Mouse (Mus musculus) right cerebral cortex, adult 18-20 months (tissue): ENCODE data around the gene Fam71b.

Experiments
- DNase-seq: peaks from one replicate; pipeline ENCODE4 v3.0.0; 2022; ENCODE audit warnings: mixed read lengths

The Fam71b gene

GRCm38 (mm10) chr11:46436760-46437458, 40.5 kb downstream of the Fam71b start, which contains the start of gene Med7:
Gene Med7 (plus strand): TSS chr11:46436925.
- peak; percentile 98 for DNase-seq

- no peak for DNase-seq
Measured at GRCm38 (mm10) chr11:46437459-46438000, 41.2 kb downstream of the Fam71b start.

- DNase-seq = no peak
Measured at GRCm38 (mm10) chr11:46439005-46439543, 42.7 kb downstream of the Fam71b start.

- no peak for DNase-seq
Measured at GRCm38 (mm10) chr11:46441774-46442173, 45.4 kb downstream of the Fam71b start.

- DNase-seq = no peak
Measured at GRCm38 (mm10) chr11:46443152-46443551, 46.8 kb downstream of the Fam71b start.

GRCm38 (mm10) chr11:46443979-46444378, 47.6 kb downstream of the Fam71b start:
- no peak for DNase-seq

GRCm38 (mm10) chr11:46446150-46446549, 49.8 kb downstream of the Fam71b start:
- no peak for DNase-seq

- no peak for DNase-seq
Measured at GRCm38 (mm10) chr11:46447644-46448484, 51.5 kb downstream of the Fam71b start.

GRCm38 (mm10) chr11:46449461-46450080, 53.2 kb downstream of the Fam71b start:
- no peak for DNase-seq

GRCm38 (mm10) chr11:46454453-46455045, 58.2 kb downstream of the Fam71b start, which contains the start of gene Havcr2:
Gene Havcr2 (plus strand): TSS chr11:46454935.
- DNase-seq = no peak
